Mouse (Mus musculus) liver, embryonic 11.5 days (tissue): ENCODE data around the gene Otos. TPM values are rescaled to one million over a fixed set of nuclear protein-coding genes. Genes with fewer than 3 reads are reported as not detected.

ENCODE experiments used
- ATAC-seq: fragments of 200-750 bp; cut with Nextera tagmentation; replicated peaks from 2 replicates; pipeline ENCODE4 v1.8.0; 2017; ENCODE audit warnings: moderate number of reproducible peaks, mild to moderate bottlenecking, moderate TSS enrichment, moderate library complexity; ENCODE audit not compliant: low FRiP score
- DNase-seq: peaks from one replicate; pipeline ENCODE4 v3.0.0-alpha.2; 2017; ENCODE audit warnings: low spot score
- H3K27ac ChIP-seq: fragments of 300-500 bp; sonication (generic); 2 replicates; pipeline ENCODE4 v1.5.1; 2014; ENCODE audit warnings: mild to moderate bottlenecking, low read depth, low read length, control low read depth
- H3K27me3 ChIP-seq: fragments of 300-500 bp; sonication (generic); replicated peaks from 2 replicates; pipeline ENCODE4 v1.6.1; 2014; ENCODE audit warnings: low read length, mixed read lengths; ENCODE audit not compliant: control insufficient read depth, insufficient read depth
- H3K36me3 ChIP-seq: fragments of 300-500 bp; sonication (generic); 2 replicates; pipeline ENCODE4 v1.6.1; 2014; ENCODE audit warnings: mild to moderate bottlenecking, low read length, moderate library complexity, mixed read lengths; ENCODE audit not compliant: control insufficient read depth, insufficient read depth
- H3K4me1 ChIP-seq: fragments of 300-500 bp; sonication (generic); replicated peaks from 2 replicates; pipeline ENCODE4 v1.6.1; 2014; ENCODE audit warnings: low read length, mixed read lengths; ENCODE audit not compliant: control insufficient read depth, insufficient read depth
- H3K4me2 ChIP-seq: fragments of 300-500 bp; sonication (generic); 2 replicates; pipeline ENCODE4 v1.6.1; 2014; ENCODE audit warnings: mild to moderate bottlenecking, control low read depth, moderate library complexity
- H3K4me3 ChIP-seq: fragments of 300-500 bp; sonication (generic); 2 replicates; pipeline ENCODE4 v1.5.1; 2014; ENCODE audit warnings: low read depth, low read length, control low read depth
- H3K9ac ChIP-seq: fragments of 300-500 bp; sonication (generic); 2 replicates; pipeline ENCODE4 v1.6.1; 2014; ENCODE audit warnings: low read depth, low read length, control low read depth
- H3K9me3 ChIP-seq: fragments of 300-500 bp; sonication (generic); 2 replicates; pipeline ENCODE4 v1.6.1; 2016; ENCODE audit warnings: low read length, inconsistent platforms, mixed read lengths; ENCODE audit not compliant: control insufficient read depth
- WGBS: fragments of 180-500 bp; shearing (Covaris S2); extraction: QIAGEN DNeasy Blood & Tissue Kit; methylation state at CpG from one replicate; pipeline ENCODE4 v1.1.7; 2014; 5-methylcytosine and 5-hydroxymethylcytosine counted together
- polyA plus RNA-seq: library from polyadenylated mRNA; unstranded; fragments of >200 nt; fragmentation: Nextera tagmentation; extraction: Ambion mirVana; gene quantifications from 2 replicates; pipeline ENCODE4 v1.2.1, GENCODE M21; 2014

The Otos gene
- polyA plus RNA-seq, 1 experiment from 2014 or later, result not detected

DNA sequence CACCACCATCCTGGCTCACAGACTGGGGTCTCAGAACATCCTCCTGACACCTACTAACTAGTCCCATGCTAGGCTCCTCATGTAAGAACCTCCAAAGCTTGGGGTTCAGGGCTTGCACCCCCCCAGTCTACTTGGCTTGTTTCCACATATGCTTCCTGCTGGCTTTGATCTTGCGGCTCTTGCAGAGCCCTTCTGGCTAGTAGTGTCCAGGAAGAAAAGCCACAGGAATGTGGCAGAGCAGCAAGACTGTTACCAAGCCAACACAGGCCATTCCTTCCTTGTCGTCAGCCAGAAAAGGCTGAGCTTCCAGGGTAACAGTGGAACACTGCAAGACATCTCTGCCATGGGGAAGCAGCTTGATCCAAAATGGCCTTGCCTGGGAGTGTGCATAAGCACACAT lies 6.0 kb upstream of the Otos start:
- Histone ChIP-seq H3K4me1 (peaks cover 4% of the 10 kb centered on the region), H3K9me3 (no peaks in the 10 kb centered on the region), H3K4me2 (no peak overlapping the region), H3K27ac (no peak overlapping the region), H3K27me3 (no peaks in the 10 kb centered on the region; the same call in 1 of the 2 replicates), H3K36me3 (no peaks in the 10 kb centered on the region), H3K9ac (no peak overlapping the region), H3K4me3 (no peak overlapping the region)
- DNase-seq (no peak), ATAC-seq (no peak)
- 56% methylated on average over 2 of the region's 2 CpGs for WGBS

DNA sequence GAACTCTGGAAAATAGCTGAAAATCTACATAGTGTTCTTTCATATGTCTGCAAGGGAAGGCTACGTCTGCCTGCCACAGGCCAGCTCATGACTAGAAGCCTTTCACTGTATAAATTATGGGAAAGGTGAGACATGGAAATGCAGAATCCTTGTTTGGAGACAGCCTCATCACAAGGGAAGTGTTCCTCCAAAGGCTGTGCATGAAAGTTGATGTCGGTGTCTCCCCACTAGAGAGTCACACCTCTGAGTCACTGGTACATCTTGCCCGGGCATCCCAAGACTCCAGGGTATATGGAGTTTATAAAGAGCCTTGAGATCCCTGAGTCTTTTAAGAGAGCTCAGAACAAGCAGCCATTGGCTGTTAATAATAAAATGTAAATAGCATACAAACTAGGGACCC lies 4.5 kb upstream of the Otos start:
- no peak overlapping the region for H3K9ac ChIP-seq
- no peaks in the 10 kb centered on the region for H3K36me3 ChIP-seq
- no peaks in the 10 kb centered on the region for H3K4me1 ChIP-seq
- 81% methylated on average over 3 of the region's 3 CpGs for WGBS
- no peak overlapping the region for H3K4me2 ChIP-seq
- ATAC-seq, result no peak
- no peak overlapping the region for H3K27ac ChIP-seq
- no peaks in the 10 kb centered on the region for H3K9me3 ChIP-seq
- H3K27me3 ChIP-seq, result no peaks in the 10 kb centered on the region; the same call in 1 of the 2 replicates
- DNase-seq, result no peak
- no peak overlapping the region for H3K4me3 ChIP-seq

DNA sequence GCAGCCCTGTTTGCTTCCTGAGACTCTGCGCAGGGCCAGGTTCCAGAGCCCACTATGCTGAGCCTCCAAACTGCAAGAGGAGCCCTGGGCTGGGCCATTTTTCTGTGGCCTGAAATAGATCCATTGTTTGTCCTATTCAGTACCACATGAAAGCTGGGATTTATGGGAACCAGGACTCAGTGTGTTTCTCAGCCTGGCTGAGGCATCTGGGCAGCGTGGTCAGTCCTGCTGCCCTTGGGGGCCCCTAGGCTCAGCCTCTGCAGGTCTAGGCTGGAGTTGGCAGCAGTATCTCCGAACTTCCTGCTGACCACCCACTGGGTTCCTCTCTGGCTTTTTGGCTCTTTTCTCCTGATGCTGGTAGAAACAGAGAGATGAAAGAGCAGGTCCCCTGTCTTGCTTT lies 2.8 kb upstream of the Otos start:
- Histone ChIP-seq H3K27me3 (no peaks in the 10 kb centered on the region; the same call in 1 of the 2 replicates), H3K4me2 (no peak overlapping the region), H3K9ac (no peak overlapping the region), H3K4me3 (no peak overlapping the region), H3K9me3 (no peaks in the 10 kb centered on the region), H3K27ac (no peak overlapping the region), H3K36me3 (no peaks in the 10 kb centered on the region), H3K4me1 (no peaks in the 10 kb centered on the region)
- DNase-seq, result no peak
- ATAC-seq, result no peak
- 49% methylated on average over 3 of the region's 3 CpGs for WGBS

DNA sequence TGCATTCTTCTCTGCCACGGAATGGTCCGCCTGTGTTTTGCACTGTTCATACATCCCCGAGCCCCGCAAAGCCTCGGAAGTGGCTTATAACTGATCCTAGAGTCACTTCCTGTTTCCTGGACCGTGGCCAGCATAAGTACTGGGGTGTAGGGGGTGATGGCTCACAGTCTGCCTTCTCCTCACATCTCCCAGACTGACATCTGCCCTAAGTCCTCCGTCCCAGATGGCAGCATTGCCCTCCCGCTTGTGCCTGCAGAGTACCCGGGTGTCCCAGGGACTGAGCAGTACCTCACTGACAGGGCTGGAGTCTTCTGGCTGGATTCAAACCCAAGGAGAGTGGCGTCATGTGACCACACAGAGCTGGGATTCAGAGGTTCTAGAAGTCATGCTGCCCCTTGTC lies 444 bp downstream of the Otos start:
- 35% methylated on average over 10 of the region's 10 CpGs for WGBS
- no peak for ATAC-seq
- DNase-seq, result no peak
- Histone ChIP-seq H3K27me3 (no peaks in the 10 kb centered on the region), H3K4me3 (0 out of 2 replicates have a peak overlapping the region, but pooled peaks have one; percentile 2), H3K9me3 (no peaks in the 10 kb centered on the region), H3K36me3 (no peaks in the 10 kb centered on the region), H3K4me2 (peak overlapping the region; percentile 42), H3K4me1 (no peaks in the 10 kb centered on the region), H3K9ac (no peak overlapping the region), H3K27ac (no peak overlapping the region)

GRCm38 (mm10) chr1:92647752-92648151 lies 889 bp downstream of the Otos start:
- Histone ChIP-seq H3K27ac (no peak overlapping the region), H3K9ac (no peak overlapping the region), H3K36me3 (no peaks in the 10 kb centered on the region), H3K4me3 (0 out of 2 replicates have a peak overlapping the region, but pooled peaks have one; percentile 2), H3K4me2 (peak overlapping the region; percentile 42), H3K9me3 (no peaks in the 10 kb centered on the region), H3K27me3 (no peaks in the 10 kb centered on the region), H3K4me1 (no peaks in the 10 kb centered on the region)
- ATAC-seq (peak; percentile 48), DNase-seq (peak; percentile 75)
- 8% methylated on average over 8 of the region's 8 CpGs for WGBS

DNA sequence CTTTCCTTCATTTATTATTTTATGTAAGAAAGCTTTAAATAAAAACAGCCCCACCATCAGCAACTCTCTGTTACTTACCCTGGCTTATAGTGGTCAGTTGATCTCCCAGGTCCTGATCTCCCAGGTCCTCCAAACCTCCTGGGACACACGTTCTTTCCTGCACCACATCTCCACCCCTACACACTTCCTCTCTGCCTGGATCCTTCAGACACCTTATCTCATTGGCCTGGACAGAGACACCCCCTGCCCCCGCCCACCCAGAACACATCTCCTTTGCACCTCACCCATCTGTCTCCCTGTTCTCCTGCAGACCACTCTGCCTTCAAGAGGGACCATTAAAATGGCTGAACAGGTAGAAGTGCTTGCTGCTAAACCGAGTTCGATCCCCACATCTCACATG lies 1.6 kb downstream of the Otos start:
- DNase-seq (no peak), ATAC-seq (no peak)
- H3K36me3 ChIP-seq, result no peaks in the 10 kb centered on the region
- no peak overlapping the region for H3K4me2 ChIP-seq
- no peaks in the 10 kb centered on the region for H3K4me1 ChIP-seq
- H3K4me3 ChIP-seq, result no peak overlapping the region
- H3K9ac ChIP-seq, result no peak overlapping the region
- no peaks in the 10 kb centered on the region for H3K9me3 ChIP-seq
- 48% methylated on average over 4 of the region's 4 CpGs for WGBS
- H3K27ac ChIP-seq, result no peak overlapping the region
- no peaks in the 10 kb centered on the region for H3K27me3 ChIP-seq

GRCm38 (mm10) chr1:92646601-92647000 lies 2.0 kb downstream of the Otos start:
- H3K27ac ChIP-seq, result no peak overlapping the region
- no peak overlapping the region for H3K9ac ChIP-seq
- no peak for ATAC-seq
- no peaks in the 10 kb centered on the region for H3K27me3 ChIP-seq
- H3K4me2 ChIP-seq, result no peak overlapping the region
- no peak for DNase-seq
- WGBS, result 75% methylated on average over 7 of the region's 7 CpGs
- no peaks in the 10 kb centered on the region for H3K36me3 ChIP-seq
- no peak overlapping the region for H3K4me3 ChIP-seq
- no peaks in the 10 kb centered on the region for H3K9me3 ChIP-seq
- no peaks in the 10 kb centered on the region for H3K4me1 ChIP-seq

- DNase-seq (no peak), ATAC-seq (no peak)
- no peak overlapping the region for H3K4me3 ChIP-seq
- no peaks in the 10 kb centered on the region for H3K27me3 ChIP-seq
- 57% methylated on average over 2 of the region's 2 CpGs for WGBS
- H3K9ac ChIP-seq, result no peak overlapping the region
- no peaks in the 10 kb centered on the region for H3K9me3 ChIP-seq
- no peak overlapping the region for H3K4me2 ChIP-seq
- no peak overlapping the region for H3K27ac ChIP-seq
- no peaks in the 10 kb centered on the region for H3K36me3 ChIP-seq
- peaks cover under 1% of the 10 kb centered on the region; the same call in 1 of the 2 replicates for H3K4me1 ChIP-seq
Observed at GRCm38 (mm10) chr1:92646111-92646510, 2.5 kb downstream of the Otos start.

- no peak overlapping the region for H3K4me3 ChIP-seq
- DNase-seq (no peak), ATAC-seq (no peak)
- H3K27ac ChIP-seq, result no peak overlapping the region
- no peaks in the 10 kb centered on the region for H3K9me3 ChIP-seq
- H3K4me1 ChIP-seq, result peaks cover 10% of the 10 kb centered on the region; the same call in 1 of the 2 replicates
- H3K36me3 ChIP-seq, result no peaks in the 10 kb centered on the region
- 84% methylated on average over 5 of the region's 5 CpGs for WGBS
- no peaks in the 10 kb centered on the region for H3K27me3 ChIP-seq
- H3K9ac ChIP-seq, result no peak overlapping the region
- H3K4me2 ChIP-seq, result no peak overlapping the region
Observed at GRCm38 (mm10) chr1:92644916-92645315, 3.7 kb downstream of the Otos start.
